Mouse (Mus musculus): ENCODE measurements at regions not wholly inside any gene's neighbourhood (a gene's known extent, or its start where the extent isn't known, plus 50 kb on each side); places are given as distances from the start of the nearest gene placed in this dataset.

DNA sequence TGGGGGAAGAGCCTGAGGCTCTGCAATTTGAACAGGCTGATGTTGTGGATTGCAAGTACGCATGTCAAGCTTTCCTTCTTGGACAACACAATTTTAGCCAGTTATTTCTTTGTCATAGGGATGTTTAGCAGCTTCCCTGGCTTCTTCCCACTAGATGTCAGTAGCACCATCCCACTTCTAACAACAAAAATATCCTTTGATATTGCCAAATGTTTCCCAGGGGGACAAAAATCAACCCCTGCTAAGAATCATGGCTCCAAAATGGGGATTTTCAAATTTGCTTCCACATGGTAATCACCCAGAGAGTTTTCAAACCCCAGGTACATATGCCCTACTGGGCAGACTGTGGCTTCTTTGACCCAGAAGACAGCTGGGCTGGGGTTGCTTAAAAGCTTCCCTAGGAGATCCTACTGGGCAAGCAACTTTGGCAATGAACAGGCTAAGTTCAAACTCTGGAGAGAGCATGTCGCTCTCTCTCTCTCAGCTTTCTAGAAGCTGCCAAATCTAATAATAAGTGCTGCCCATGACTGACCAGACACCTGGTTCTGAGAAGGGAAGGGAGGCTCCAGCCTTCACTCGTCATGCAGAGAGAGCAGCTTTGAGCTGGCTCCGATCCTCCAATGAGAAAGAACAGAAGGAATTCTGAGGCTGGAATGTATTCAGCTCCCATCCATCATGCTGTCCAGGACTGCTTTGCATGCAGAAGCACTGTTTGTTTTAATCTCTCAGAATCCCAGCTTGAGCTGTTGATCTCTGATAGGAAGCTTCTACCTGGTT lies 157.2 kb upstream of the Ghitm start:
- DNase-seq = peak; percentile 72 to 79

DNA sequence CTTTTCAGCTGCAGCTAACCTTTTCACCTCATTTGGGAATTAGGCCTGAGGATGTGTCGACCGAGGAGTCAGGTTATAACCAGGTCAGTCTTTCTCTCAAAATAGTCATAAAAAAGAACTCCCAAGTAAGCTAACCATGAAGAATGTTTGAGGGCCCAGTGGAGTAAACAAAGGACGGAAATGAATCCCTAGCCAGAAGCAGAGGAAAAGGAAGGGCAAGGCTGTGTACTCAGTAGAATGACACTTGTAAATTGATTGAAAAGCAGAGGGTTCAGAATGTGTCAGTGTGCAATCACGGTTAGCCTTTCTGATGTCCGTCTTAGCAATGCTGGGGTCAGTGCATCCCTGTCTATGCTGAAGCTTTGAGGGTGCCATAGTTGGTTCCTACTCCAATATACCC lies 149.3 kb upstream of the Ghitm start:
- DNase-seq = no peak

DNA sequence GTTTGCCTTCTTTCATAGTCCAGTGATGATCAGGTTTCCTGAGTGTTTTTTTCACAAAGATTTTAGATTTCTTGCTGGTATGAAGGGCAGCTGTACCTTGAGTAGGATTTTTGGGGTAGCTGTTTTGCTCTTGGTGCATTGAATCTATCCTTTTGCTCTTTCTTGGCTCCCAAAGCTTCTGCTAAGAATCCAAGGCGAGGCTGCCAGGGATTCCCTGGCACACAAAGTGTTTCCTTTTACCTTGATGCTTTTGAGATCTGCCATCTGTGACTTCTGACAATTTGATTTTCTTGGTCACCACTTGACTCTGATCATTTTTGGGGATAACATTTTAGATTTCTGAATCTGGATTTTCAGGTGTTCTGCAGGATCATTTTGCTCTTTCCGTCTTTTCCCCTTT lies 144.3 kb upstream of the Ghitm start:
- peak; percentile 57 to 80 for DNase-seq

DNA sequence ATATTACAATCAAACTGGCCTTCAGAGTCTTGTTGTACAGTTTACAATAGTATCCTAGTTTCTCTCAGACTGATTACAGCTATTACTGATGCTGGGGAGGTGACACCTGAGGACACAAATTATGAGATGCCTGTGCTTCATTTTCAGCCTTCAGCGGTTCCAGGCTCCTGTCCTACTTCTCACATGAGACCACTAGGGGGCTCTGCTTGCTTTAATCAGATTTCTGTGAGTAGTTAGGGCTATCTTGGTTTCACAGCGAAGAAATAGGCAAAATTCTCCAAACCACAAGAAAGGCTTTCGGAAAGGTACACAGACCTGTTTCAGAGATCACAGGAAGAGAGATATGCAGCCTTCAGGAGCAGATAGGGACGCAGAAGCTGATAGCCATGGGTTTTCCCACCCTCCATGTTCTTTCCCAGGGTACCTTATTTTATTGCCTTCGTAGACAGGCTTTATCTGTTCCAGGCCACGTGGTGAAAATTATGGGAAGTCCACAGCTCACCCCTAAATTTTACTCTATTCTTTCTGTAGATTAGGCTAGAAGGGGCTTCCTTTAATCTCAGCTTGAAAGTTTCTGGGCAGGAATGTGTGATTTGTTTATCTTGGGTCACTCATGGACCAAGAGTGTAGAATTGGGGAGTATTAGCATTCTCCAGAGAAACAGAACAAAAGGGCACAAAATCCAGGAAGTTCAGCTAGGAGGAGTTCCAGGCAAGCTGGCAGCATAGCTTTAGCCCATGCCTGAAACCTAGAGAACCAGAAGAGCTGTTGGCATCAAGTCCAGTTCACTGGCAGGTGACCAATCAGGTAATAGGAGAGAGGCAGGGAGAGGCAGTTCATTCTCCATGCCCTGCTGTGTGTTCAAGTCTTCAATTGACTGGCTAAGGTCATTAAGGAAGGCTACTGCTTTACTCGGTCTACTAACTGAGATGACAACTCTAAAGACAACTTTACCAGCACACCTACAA lies 141.9 kb upstream of the Ghitm start:
- peak; percentile 81 to 90 for DNase-seq

DNA sequence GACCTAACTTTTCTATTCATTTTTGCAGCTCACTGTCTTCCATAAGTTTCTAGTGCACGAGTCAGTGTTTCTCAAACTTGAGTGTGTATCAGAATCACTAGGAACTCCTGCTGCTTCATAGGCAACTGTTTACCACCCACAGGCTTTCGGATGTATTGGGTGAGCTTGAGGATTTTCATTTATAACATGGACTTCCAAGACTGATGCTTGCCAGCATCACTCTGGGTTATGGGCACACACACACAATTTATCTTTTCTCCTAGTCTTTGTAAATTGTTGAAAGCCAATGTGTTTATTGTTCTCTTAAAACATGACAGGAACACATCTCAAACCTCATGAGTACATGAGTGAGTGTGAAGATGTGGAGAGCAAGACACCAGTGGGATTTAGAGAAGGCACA lies 137.0 kb upstream of the Ghitm start:
- no peak for DNase-seq

DNA sequence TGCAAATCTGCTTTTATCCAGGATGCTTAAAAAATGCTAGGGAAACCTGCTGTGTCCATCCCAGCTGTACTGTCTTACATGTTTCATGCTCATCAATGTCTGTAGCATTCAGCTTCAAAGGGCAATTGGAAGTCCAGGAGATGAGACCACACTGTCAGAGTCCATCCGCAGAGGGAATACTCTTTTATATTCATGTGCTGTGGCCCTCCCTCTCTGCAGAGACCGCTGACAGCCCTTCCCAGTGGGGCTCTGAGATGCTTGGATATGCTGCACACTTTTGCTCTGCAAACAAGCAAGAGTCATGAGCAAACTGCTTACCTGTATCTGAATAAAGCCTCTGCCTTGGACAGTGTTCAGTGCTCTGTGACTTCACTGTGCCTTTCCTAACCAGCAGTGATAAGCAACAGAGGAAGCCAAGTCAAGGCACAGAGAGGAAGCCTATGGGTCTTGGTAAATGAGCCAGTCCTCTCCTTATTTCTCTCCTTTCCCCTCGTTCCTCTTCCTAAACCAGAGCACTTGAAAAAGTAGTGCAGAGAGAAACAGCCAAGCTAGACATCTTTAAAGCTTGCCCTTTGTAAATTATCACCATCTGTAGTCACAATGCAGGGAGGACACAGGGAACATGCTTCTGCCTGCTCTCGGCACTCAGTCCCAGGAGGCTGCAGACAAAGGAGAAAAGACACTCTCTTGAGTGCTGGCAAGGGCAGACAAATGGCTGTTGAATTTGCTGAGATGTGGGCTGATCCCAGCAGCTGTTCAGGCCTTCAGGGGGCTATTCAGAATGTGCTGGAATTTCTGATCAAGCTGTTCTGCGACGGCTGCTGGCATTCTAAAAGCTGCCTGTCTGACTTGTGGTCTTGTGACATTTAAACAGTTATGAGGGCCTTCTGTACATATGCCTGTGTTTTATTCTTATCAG lies 136.2 kb upstream of the Ghitm start:
- no peak for DNase-seq

DNA sequence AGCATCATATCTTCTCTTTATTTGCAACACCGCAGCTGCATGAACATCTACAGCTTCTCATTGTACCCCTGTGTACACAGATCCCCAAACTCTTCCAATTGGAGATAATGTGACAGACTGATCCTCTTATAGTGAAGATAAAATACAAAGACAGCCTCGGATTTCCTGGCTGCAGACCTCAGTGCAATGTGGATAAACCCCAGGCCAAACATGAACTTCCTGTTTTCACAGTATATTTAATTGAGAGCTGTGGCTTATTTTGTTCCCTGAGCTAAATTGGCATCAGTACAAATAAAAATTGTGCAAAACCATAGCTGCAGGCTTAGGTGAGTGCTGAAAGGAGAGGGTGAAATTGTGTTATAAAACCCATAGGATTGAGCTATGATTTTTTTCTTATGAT lies 134.8 kb upstream of the Ghitm start:
- no peak for DNase-seq

DNA sequence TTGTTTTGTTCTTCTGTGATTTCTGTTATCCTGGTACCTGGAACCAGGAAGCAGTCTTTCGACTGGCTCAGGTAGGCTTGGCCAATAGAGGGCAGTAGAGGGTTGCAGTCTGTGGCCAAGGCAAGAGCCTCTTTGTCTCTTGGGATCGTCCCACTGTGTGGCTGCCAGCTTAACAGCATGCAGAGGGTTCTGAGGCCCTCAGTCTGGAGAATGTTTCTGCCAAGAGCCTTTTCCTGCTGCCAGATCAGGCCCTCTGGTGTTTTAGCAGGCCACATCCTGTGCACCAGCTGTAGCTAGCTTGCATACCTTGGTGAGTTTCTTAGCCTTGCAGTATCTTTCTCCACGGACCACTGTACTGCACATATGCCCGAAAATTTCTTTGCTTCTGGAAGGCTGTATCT lies 103.6 kb upstream of the Ghitm start:
- DNase-seq = peak; percentile 96 to 98

DNA sequence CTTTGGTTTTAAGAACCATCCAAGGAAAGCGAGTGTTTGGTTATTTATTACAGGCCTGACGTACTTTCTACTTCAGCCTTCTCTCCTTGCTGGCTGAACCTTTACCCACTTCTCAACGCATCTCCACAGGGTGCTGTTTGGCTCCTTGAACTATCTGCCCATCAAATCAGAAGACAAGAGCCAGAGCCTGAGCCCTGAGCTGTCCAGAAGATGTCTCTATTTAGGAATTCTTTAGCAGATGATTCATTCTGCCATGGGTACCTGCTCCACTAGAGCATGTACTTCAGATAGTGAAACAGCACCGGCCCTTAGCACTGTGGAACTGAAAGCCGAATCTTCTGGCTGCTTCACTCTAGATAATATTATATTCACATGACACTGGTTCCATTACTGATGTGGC lies 102.1 kb upstream of the Ghitm start:
- peak; percentile 32 to 51 for DNase-seq

DNA sequence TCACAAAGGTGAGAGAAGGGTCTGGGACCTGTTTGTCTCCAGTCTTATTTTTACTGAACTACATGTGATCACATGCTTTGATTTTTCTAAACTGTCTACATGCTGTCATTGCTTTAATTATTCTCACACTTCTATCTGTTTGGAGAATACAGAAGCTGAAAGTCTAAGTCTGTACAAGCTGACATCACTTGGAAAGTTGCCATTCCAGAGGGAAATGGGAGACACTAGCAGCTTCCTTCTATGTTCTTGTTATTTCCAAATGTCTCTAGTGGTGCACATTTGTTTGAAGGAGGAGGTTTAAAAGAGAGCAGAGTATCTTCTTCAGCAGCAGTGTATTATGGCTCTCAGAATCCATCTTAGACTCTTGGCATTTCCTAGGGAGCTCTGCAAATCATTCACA lies 73.2 kb upstream of the Ghitm start:
- DNase-seq = no peak

DNA sequence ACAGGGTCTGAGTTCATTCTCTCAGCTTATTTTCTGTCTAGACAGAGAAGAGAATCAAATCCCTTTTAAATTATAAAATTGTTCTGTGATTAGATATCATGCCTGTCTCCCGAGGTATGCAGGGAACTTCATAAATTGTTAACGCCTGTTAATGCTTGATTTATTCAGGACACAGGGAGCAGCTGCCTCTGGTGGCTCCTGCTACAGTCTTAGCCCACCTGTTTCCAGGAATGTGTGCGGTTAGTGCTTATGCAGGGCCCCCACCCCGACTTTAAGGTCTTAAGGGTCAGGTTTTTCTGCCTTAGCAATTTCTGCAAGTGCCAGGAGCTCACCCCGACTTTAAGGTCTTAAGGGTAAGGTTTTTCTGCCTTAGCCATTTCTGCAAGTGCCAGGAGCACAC lies 54.7 kb upstream of the Ghitm start:
- DNase-seq = no peak
